Mouse (Mus musculus) heart, postnatal 25 days (tissue): Measurements from ENCODE around the gene Las1l. TPM values are rescaled to one million over a fixed set of nuclear protein-coding genes. Genes with fewer than 3 reads are reported as not detected.
"Not testable (repeated sequence)": the region's sequence is repeated elsewhere in the genome, so short reads cannot be mapped to it uniquely, and the experiment has no call there.

Experiments
- DNase-seq: peaks from one replicate; pipeline ENCODE4 v3.0.0; 2022; ENCODE audit warnings: low spot score
- intact Hi-C: fragments of 180-260 bp; cut with DNase I; formaldehyde crosslinking; loops from one replicate; pipeline ENCODE4 v1.15.1; 2025
- total RNA-seq, 2 experiments: library from RNA; stranded (reverse); gene quantifications; 2 replicates each; pipeline ENCODE4 v1.2.3; 2021

The Las1l gene
- total RNA-seq, result 10 to 100 TPM; 36.7 to 36.8 TPM

- intact Hi-C loops, result loop anchor here (5.0 kb wide), 1 partner anchor 221 kb away; no protein-coding TSS in a partner anchor
- peak; percentile 84 for DNase-seq
These were observed at the start of gene Las1l for GRCm38 (mm10) chrX:95956497-95957293. Gene Las1l (minus strand): TSS chrX:95956962.

- no peak for DNase-seq
- intact Hi-C loops, result loop anchor here (2.0 to 5.0 kb wide), 2 partner anchors 321 to 872 kb away; no protein-coding TSS in a partner anchor
These were observed 49.6 kb upstream of the Las1l start for GRCm38 (mm10) chrX:96006395-96006794.

GRCm38 (mm10) chrX:95999601-96000000, 42.8 kb upstream of the Las1l start:
- intact Hi-C loops, result no loop called here

GRCm38 (mm10) chrX:95993206-95993605, 36.4 kb upstream of the Las1l start:
- no peak for DNase-seq
- intact Hi-C loops, result no loop called here

More at GRCm38 (mm10) chrX:95999601-96000000, 42.8 kb upstream of the Las1l start:
- DNase-seq, result no peak

- intact Hi-C loops, result no loop called here
These were observed 13.2 kb upstream of the Las1l start for GRCm38 (mm10) chrX:95969936-95970335.

GRCm38 (mm10) chrX:95969116-95969515, 12.4 kb upstream of the Las1l start:
- no peak for DNase-seq
- intact Hi-C loops, result no loop called here

More at GRCm38 (mm10) chrX:95969936-95970335, 13.2 kb upstream of the Las1l start:
- no peak for DNase-seq

- intact Hi-C loops, result no loop called here
- peak; percentile 38 for DNase-seq
These were observed 11.8 kb upstream of the Las1l start for GRCm38 (mm10) chrX:95968594-95968965.

GRCm38 (mm10) chrX:95967847-95968593, 11.3 kb upstream of the Las1l start:
- no peak for DNase-seq
- intact Hi-C loops, result no loop called here

GRCm38 (mm10) chrX:95965036-95965435, 8.3 kb upstream of the Las1l start:
- intact Hi-C loops, result no loop called here
- DNase-seq, result no peak

GRCm38 (mm10) chrX:95963366-95963765, 6.6 kb upstream of the Las1l start:
- intact Hi-C loops, result no loop called here
- DNase-seq, result no peak

- DNase-seq, result not testable (repeated sequence)
These were observed 699 bp upstream of the Las1l start for GRCm38 (mm10) chrX:95957461-95957860.

GRCm38 (mm10) chrX:95950776-95951175, 6.0 kb downstream of the Las1l start:
- DNase-seq, result no peak
- intact Hi-C loops, result no loop called here

More at GRCm38 (mm10) chrX:95957461-95957860, 699 bp upstream of the Las1l start:
- intact Hi-C loops, result loop anchor here (5.0 kb wide), 1 partner anchor 220 kb away; no protein-coding TSS in a partner anchor

- DNase-seq, result no peak
- intact Hi-C loops, result no loop called here
These were observed 8.6 kb downstream of the Las1l start for GRCm38 (mm10) chrX:95948135-95948534.

GRCm38 (mm10) chrX:95945496-95945895, 11.3 kb downstream of the Las1l start:
- intact Hi-C loops, result no loop called here
- DNase-seq, result no peak

- no peak for DNase-seq
- intact Hi-C loops, result no loop called here
These were observed 21.3 kb downstream of the Las1l start for GRCm38 (mm10) chrX:95935481-95935880.

- DNase-seq, result no peak
- intact Hi-C loops, result no loop called here
These were observed 54.0 kb downstream of the Las1l start for GRCm38 (mm10) chrX:95902716-95903115.

Other genes with a start within 250 kb of the Las1l start
- under 1 TPM; 0.47 to 0.92 TPM for gene Zc3h12b, start 245.3 kb downstream of the Las1l start, total RNA-seq
- gene Msn, start 139.1 kb upstream of the Las1l start, total RNA-seq, result 100 to 1,000 TPM; 124 to 133 TPM